8 mouse cellular contexts compared by ENCODE assay signal in the genomic region with DNA sequence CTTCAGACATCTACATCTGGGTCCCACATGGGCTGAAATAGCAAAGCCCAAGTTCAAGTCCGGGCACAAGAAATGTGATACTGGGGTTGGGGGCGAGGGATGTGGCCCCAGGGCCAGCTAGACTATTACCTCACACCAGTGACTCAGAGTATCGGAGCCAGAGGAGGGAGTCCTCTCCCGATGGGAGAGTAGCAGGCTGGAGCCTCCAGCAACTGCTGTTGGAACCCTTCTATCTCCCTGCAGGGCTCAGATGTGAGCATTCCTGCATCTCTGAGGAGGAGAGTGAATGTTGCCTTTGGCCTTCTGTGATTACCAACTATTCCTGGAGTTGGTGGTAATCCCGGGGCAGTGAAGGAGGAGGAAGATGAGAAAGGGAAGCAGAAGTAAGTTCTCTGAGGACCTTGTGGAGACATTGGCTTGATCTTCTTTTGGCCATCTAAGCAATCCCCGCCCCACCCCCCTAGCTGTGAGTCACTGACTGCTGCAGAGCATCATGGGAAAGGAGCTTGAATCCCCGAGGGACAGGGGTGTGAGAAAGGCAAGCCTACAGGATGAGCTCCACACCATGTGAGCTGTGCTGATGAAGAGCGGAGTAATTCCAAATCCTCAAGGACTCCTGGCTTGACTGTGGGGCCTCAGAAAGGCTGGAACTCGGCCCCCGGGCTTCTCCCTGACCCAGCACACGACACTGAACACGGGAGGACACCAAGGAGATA.
DNase-seq lines count a peak whose midpoint lies in the region.

No protein-coding gene starts in this region.

- peak; percentile 49 to 54 for DNase-seq in cerebellum, postnatal 10 days
- no peak for DNase-seq in cerebellum, postnatal 4 days (ENCODE audit: low spot score in 2 of 2)
- DNase-seq in R1 (ENCODE audit: low read depth, low spot score): peak; percentile 60
- DNase-seq in gastrocnemius, adult 8-10 months (ENCODE audit: low spot score in 2 of 2): peak; percentile 75 to 77
- peak; percentile 32 for DNase-seq in kidney, adult 18-20 months
- DNase-seq in lung, postnatal 36 days: peak; percentile 75
- DNase-seq in frontal cortex, postnatal 10 days (ENCODE audit: low spot score in 2 of 2): no peak
- DNase-seq in embryo, embryonic 9.5 days (ENCODE audit: extremely low spot score): no peak

Comparison
In these comparisons a context has a peak if more than half of its experiments do, and no peak if none do; other contexts are left out.
1. DNase-seq: peak in cerebellum, postnatal 10 days (2 of 2), R1 (single experiment), gastrocnemius, adult 8-10 months (2 of 2), kidney, adult 18-20 months (single experiment) and lung, postnatal 36 days (single experiment); none in cerebellum, postnatal 4 days (0 of 2), frontal cortex, postnatal 10 days (0 of 2) and embryo, embryonic 9.5 days (single experiment).